Mouse (Mus musculus) bone marrow macrophage, adult 2 months (primary cell): ENCODE measurements around the gene Olfr810. TPM values are rescaled to one million over a fixed set of nuclear protein-coding genes. Genes with fewer than 3 reads are reported as not detected.

Experiments
- H3K27ac ChIP-seq: 2 replicates; pipeline ENCODE4 v1.5.1; 2012; ENCODE audit warnings: low read depth, low read length; ENCODE audit not compliant: insufficient read depth
- H3K4me1 ChIP-seq: 2 replicates; pipeline ENCODE4 v1.6.1; 2012; ENCODE audit warnings: low read length; ENCODE audit not compliant: control insufficient read depth, insufficient read depth
- H3K4me3 ChIP-seq: 2 replicates; pipeline ENCODE4 v1.5.1; 2012; ENCODE audit warnings: mild to moderate bottlenecking, low read length, moderate library complexity; ENCODE audit not compliant: insufficient read depth
- CTCF ChIP-seq: IDR thresholded peaks from 2 replicates; pipeline ENCODE4 v1.5.1; 2012; ENCODE audit warnings: low read depth, mild to moderate bottlenecking, low read length, moderate library complexity
- POLR2A ChIP-seq: IDR thresholded peaks from 2 replicates; pipeline ENCODE4 v1.6.1; 2012; ENCODE audit warnings: mild to moderate bottlenecking, low read depth, low read length, borderline replicate concordance
- polyA plus RNA-seq: library from polyadenylated mRNA; stranded (reverse); fragments of >200 nt; gene quantifications from 2 replicates; pipeline ENCODE4 v1.2.4, GENCODE M21; 2012; ENCODE audit not compliant: missing spikeins, insufficient read depth, insufficient read length

The Olfr810 gene
- not detected in 2 replicates for polyA plus RNA-seq

DNA sequence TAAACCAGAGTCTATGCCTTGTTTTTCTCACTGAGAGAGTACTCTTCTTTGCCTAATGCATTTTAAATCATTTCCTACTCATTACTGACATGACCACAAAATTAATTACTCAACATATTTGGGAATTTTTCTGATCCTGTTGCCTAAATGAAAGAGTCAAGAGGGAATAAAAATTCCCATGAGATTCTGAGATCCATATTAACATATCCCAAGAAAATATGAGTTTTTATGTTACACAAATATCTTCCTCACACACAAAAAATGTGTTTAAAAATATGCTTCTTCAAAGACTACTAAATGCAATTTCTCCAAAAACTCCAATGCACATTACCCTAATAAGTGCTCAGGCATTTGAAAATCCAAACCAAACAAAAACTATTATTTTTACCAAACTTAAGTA, at the start of gene Olfr810:
Olfr810 (minus strand) TSS at position 101 of the 400 bp plus-strand sequence.
- no peak within 1 kb of the TSS for H3K4me3 ChIP-seq
- H3K4me1 ChIP-seq, result no peaks in the 10 kb centered on the region
- no peak within 1 kb of the TSS for H3K27ac ChIP-seq
- TF ChIP-seq POLR2A (no peak), CTCF (no peak)

GRCm38 (mm10) chr10:129804296-129804695, 9.6 kb upstream of the Olfr810 start, which contains the start of gene Olfr811:
Gene Olfr811, minus strand, starts transcription at chr10:129804396.
- TF ChIP-seq POLR2A, result no peak
- no peak for TF ChIP-seq CTCF
- Histone ChIP-seq H3K27ac (no peak within 1 kb of the TSS), H3K4me3 (no peak within 1 kb of the TSS), H3K4me1 (no peaks in the 10 kb centered on the region)

- Histone ChIP-seq H3K4me3 (no peak overlapping the region), H3K27ac (no peak overlapping the region), H3K4me1 (no peaks in the 10 kb centered on the region)
- no peak for TF ChIP-seq POLR2A
- TF ChIP-seq CTCF, result no peak
Measured at GRCm38 (mm10) chr10:129778123-129778522, 16.6 kb downstream of the Olfr810 start.

DNA sequence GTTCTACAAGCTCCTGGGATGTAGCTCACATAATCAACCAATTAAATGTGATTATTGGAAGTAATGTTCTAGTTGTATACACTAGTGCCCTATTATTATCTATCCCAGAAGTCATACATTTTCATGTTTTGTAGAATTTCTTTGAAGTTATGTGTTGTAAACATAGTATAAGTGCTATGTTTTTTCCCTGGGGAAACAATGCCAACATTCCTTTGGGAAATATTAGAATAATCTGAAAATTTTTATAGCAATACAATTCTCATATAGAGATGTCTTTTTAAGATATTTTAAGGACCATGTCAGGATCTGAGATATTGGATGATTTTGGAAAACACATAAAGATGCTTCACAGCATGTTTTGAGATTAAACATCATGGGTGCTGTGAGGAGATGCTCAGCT, 20.4 kb downstream of the Olfr810 start, which contains the start of gene Olfr809:
Olfr809 (plus strand) TSS at position 301 of the 400 bp plus-strand sequence.
- no peak for TF ChIP-seq CTCF
- TF ChIP-seq POLR2A, result no peak
- H3K27ac ChIP-seq, result no peak within 1 kb of the TSS
- no peaks in the 10 kb centered on the region for H3K4me1 ChIP-seq
- no peak within 1 kb of the TSS for H3K4me3 ChIP-seq

DNA sequence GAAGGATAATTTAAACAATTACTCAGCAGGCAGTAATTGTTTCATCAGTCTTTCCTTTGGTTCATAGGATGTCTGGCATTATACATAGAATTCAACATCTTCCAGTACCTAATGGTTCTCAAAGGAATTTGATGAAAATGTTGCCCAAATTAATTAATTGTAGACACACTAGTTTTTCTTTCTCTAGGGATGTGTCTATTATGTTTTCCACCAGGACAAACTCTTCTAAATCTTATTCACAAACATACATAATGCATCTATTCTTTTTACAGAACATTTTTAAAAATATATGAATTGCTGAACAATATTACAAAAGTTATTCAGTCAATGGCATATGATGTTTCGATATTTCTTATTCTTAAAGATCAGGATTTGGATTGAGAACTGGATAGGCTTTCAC, 29.5 kb downstream of the Olfr810 start, which contains the start of gene Olfr808:
Olfr808 (plus strand) TSS at position 301 of the 400 bp plus-strand sequence.
- Histone ChIP-seq H3K4me3 (no peak within 1 kb of the TSS), H3K4me1 (no peaks in the 10 kb centered on the region), H3K27ac (no peak within 1 kb of the TSS)
- TF ChIP-seq POLR2A (no peak), CTCF (no peak)

DNA sequence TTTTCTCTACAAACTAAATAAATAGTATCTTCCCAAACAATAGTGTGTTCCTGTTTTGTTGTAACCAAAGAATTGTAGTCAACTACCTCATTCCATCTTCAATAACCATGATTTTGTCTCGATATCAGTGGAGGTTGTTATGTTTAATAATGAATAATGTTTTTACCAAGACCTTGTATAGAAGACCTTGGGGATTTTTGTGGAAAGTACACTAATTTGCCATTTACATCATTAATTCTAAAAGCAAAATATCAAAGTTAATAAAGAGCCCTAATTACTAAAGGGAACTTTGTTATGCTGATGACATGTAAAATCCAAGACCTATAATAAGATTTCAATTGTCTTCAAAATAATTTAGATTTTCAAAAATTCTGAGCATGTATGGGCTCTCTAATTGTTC, 37.0 kb downstream of the Olfr810 start, which contains the start of gene Olfr807:
Olfr807 (minus strand) TSS at position 101 of the 400 bp plus-strand sequence.
- H3K4me1 ChIP-seq, result no peaks in the 10 kb centered on the region
- H3K27ac ChIP-seq, result no peak within 1 kb of the TSS
- H3K4me3 ChIP-seq, result no peak within 1 kb of the TSS
- no peak for TF ChIP-seq CTCF
- TF ChIP-seq POLR2A, result no peak

- Histone ChIP-seq H3K27ac (no peak within 1 kb of the TSS), H3K4me3 (no peak within 1 kb of the TSS), H3K4me1 (no peaks in the 10 kb centered on the region)
- TF ChIP-seq POLR2A, result no peak
- no peak for TF ChIP-seq CTCF
Measured at GRCm38 (mm10) chr10:129741821-129742220, 52.9 kb downstream of the Olfr810 start, which contains the start of gene Olfr806. Gene Olfr806, minus strand, starts transcription at chr10:129741921.

Other genes with a start within 250 kb of the Olfr810 start
- not detected in 2 replicates for gene Olfr794, start 227.3 kb downstream of the Olfr810 start, polyA plus RNA-seq
- 0.23 TPM in 1 of 2 replicates, not detected in the other for gene Olfr796, start 182.3 kb downstream of the Olfr810 start, polyA plus RNA-seq
- gene Olfr798, start 167.0 kb downstream of the Olfr810 start, polyA plus RNA-seq, result not detected in 2 replicates
- not detected in 2 replicates for gene Olfr799, start 157.4 kb downstream of the Olfr810 start, polyA plus RNA-seq
- not detected in 2 replicates for gene Olfr800, start 137.2 kb downstream of the Olfr810 start, polyA plus RNA-seq
- not detected in 2 replicates for gene Olfr801, start 121.1 kb downstream of the Olfr810 start, polyA plus RNA-seq
- gene Olfr802, start 106.7 kb downstream of the Olfr810 start, polyA plus RNA-seq, result not detected in 2 replicates
- not detected in 2 replicates for gene Olfr803, start 100.6 kb downstream of the Olfr810 start, polyA plus RNA-seq
- 0.31 TPM in 1 of 2 replicates, not detected in the other for gene Olfr804, start 91.7 kb downstream of the Olfr810 start, polyA plus RNA-seq
- not detected in 2 replicates for gene Olfr805, start 65.5 kb downstream of the Olfr810 start, polyA plus RNA-seq
- gene Olfr806, start 53.0 kb downstream of the Olfr810 start, polyA plus RNA-seq, result not detected in 2 replicates
- not detected in 2 replicates for gene Olfr807, start 37.1 kb downstream of the Olfr810 start, polyA plus RNA-seq
- gene Olfr808, start 29.4 kb downstream of the Olfr810 start, polyA plus RNA-seq, result 0.17 TPM in 1 of 2 replicates, not detected in the other
- gene Olfr809, start 20.3 kb downstream of the Olfr810 start, polyA plus RNA-seq, result not detected in 2 replicates
- gene Olfr811, start 9.5 kb upstream of the Olfr810 start, polyA plus RNA-seq, result not detected in 2 replicates
- not detected in 2 replicates for gene Olfr812, start 51.2 kb upstream of the Olfr810 start, polyA plus RNA-seq
- gene Olfr813, start 60.5 kb upstream of the Olfr810 start, polyA plus RNA-seq, result not detected in 2 replicates
- gene Olfr814, start 84.9 kb upstream of the Olfr810 start, polyA plus RNA-seq, result 0.23 TPM in 1 of 2 replicates, not detected in the other
- not detected in 2 replicates for gene Olfr815, start 111.0 kb upstream of the Olfr810 start, polyA plus RNA-seq
- not detected in 2 replicates for gene Olfr816, start 120.7 kb upstream of the Olfr810 start, polyA plus RNA-seq
- not detected in 2 replicates for gene Olfr818, start 154.2 kb upstream of the Olfr810 start, polyA plus RNA-seq
- gene Olfr819, start 172.3 kb upstream of the Olfr810 start, polyA plus RNA-seq, result not detected in 2 replicates
- gene Olfr247, start 181.2 kb upstream of the Olfr810 start, polyA plus RNA-seq, result not detected in 2 replicates
- gene Gm10310, start 190.1 kb upstream of the Olfr810 start, polyA plus RNA-seq, result not detected in 2 replicates
- gene Olfr820, start 217.7 kb upstream of the Olfr810 start, polyA plus RNA-seq, result not detected in 2 replicates
- 0.41 TPM in 1 of 2 replicates, not detected in the other for gene Olfr821, start 235.4 kb upstream of the Olfr810 start, polyA plus RNA-seq